Mouse (Mus musculus): Measurements from ENCODE around the gene Ddx39.

Ddx39 gene

DNA sequence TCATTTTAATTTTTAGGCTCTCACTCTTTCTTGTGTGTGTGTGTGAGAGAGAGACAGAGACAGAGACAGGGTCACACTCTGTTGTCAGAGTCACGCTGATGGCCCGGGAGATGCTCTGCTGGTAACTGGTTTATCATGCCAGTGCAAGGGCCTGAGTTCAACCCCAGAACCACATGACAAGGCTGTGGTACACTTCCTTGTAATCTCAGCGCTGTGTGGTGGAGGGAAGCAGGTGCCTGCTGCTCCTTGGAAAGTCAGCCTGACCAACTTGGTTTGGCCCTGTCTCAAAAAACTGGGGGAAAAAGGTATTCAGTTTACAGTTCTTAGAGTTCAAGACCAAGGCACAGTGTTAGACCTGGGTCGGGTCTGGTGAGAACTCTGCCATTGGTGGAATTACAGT lies 52.5 kb downstream of the Ddx39 start:
- no peak for DNase-seq (ENCODE audit: low spot score in 2 of 2)

DNA sequence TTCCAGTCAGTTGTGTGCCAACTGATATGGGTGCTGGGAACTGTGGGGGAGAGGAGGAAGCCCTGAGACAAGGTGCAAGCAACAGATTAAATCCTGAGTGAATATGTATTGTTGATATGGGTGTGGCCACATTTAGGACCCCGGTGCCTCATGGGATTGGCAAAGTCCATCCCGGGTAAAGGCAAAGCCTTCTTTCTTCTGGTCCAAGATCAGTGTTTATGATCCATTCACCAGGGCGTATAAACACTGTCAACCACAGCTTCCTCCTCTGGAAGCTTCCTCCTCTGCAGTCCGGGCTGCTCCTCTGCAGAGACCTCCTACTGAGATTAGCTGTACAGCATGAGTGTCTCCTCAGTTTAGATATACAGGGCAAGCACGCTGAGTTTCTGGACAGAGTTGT lies 53.5 kb downstream of the Ddx39 start:
- DNase-seq (ENCODE audit: low spot score in 2 of 2), result no peak

DNA sequence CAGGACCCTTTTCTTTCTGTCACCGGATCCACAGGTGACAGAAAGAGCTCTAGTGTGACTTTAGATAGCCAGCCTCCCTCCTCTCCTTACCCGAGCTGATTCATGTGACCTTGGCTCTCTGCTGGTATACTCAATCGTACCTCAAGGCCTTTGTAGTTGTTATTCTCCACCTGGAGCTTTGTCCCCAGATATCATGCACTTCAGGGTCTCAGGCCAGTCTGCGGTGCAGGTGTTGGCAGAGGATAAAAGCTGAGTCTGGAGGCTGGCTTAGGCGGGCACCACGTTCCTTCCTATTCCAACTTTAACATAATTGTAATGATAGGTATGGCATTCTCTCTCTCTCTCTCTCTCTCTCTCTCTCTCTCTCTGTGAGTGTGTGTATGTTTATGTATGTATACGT lies 54.7 kb downstream of the Ddx39 start:
- DNase-seq (ENCODE audit: low spot score in 2 of 2), result no peak

DNA sequence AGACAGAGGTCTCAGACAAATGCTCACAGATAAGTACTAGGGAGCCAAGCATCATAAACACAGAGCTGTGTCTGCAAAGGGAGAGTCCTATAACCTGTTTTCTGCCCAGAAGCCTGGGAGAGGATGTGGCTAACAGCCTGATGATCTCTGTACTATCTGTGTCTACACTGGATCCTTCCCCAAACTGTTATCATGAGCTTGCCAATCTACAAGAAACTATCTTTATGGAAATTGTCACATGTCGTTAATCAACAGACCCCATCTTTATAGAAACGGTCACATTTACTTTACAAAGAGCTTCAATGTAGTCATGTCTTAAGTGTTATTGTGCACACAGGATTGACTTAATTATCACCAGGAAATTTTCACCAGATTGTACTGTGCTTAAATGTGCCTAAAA lies 55.7 kb downstream of the Ddx39 start:
- no peak for DNase-seq (ENCODE audit: low spot score in 2 of 2)

DNA sequence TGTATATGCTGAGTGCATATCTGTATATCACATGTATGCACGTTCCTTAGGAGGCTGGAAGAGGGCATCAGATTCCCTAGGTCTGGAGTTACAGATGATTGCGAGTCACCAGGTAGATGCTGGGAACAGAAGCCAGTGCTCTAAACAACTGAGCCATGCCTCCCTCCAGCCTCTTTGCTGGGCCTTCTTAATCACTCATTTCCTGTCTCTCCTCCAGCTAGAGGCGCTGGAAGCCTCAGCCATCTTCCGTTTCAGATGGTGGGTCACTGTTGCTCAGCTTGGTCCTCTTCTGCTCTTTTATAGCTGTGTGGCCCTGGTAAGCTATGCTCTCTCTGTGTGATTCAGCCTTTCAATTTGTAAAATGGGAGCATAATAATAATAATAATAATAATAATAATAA lies 56.8 kb downstream of the Ddx39 start:
- no peak for DNase-seq (ENCODE audit: low spot score in 2 of 2)

DNA sequence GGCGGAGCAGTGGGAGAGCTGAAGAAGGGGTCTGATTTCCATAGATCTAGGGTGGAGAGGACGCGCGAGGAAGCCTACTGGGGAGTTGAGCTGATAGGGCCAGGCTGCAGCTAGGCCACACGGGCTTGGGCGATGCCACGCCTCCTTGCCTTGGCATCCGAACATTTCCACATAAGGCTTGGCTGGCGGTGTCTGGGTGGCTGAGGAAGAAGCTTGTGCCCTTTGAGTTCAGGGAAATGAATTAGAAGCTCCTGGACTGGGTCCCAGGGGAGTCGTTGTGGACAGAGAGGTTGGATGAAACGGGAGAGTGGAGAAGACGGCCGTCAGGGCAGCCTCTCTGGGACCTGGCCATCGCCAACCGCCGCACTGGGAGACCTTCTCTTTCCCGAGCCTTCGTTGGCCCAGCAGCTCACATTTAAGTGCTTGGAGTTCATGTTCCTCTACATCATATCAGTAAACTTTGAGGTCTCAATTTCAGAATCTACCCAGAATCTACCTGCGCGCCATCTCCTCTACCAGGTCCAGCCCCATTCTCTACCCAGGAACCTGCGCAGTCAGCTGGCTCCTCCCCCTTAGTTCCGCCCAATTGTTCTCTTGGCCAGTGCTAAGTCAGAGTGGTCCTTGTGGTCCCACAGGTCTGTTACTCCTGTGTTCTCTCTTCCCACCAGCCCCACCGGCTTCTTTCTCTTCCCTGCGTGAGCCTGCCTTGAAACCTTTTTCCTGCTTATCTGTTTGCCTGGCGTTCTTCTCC lies 57.9 kb downstream of the Ddx39 start:
- DNase-seq (ENCODE audit: low spot score in 2 of 2), result peak; percentile 22 to 30

DNA sequence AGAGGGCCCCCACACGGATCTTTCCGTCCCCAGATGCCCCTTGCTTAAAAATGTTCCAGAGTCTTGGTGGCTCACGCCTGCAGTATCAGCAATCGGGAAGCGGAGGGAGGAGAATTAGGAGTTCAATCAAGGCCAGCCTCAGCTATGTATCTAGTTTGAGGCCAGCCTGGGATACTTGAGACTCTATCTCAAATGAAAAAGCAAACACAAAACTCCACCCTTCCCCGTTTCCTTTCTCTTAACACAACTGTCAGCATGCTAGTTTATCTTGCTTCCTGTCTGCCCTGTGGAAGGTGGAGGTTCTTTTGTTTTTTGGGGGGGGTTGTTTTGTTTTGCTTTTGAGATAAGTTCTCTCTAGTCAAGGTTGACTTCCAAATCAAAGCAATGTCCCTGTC lies 58.5 kb downstream of the Ddx39 start:
- DNase-seq (ENCODE audit: low spot score in 2 of 2), result no peak

DNA sequence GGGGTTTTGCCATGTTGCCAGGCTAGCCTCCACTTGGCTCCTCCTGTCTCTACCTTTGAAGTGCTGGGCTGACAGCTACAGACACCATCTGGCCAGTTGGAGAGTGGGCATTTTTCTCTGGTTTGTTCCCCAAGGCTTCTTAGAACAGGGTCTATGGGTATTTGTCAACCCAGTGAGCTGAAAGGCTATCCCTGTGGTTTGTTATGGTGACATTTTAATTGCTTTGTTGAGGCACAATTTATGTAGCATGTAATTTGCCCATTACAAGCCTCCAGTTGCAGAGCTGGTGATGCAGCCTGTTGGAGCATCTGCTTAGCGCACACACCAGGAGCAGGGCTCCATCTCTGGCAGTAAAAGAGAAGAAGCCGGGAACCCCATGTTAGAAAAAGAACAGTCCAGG lies 59.2 kb downstream of the Ddx39 start:
- DNase-seq (ENCODE audit: low spot score in 2 of 2), result no peak

Data from frontal cortex, postnatal 36 days (tissue).